Mouse (Mus musculus): ENCODE results near the gene Pate1. TPM values are rescaled to one million over a fixed set of nuclear protein-coding genes. Genes with fewer than 3 reads are reported as not detected.

Gene Pate1
- polyA plus RNA-seq (2014; fragmentation: Nextera tagmentation; extraction: Ambion mirVana), result not detected in 2 replicates

GRCm38 (mm10) chr9:35687013-35687412 is at the start of gene Pate1:
Gene Pate1, minus strand, starts transcription at chr9:35687390.
- 41% methylated on average over 1 of the region's 1 CpGs for WGBS
- ATAC-seq (replicated peaks; ENCODE audit: low FRiP score, low TSS enrichment, low read depth), result no peak
- no peak within 1 kb of the TSS for H3K9ac ChIP-seq (ENCODE audit: low read length)
- no peaks in the 10 kb centered on the region for H3K4me1 ChIP-seq (replicated peaks; ENCODE audit: control insufficient read depth, insufficient read depth, low read length)
- DNase-seq (ENCODE audit: low spot score), result no peak
- H3K27ac ChIP-seq (ENCODE audit: low read depth), result no peak within 1 kb of the TSS
- no peaks in the 10 kb centered on the region for H3K9me3 ChIP-seq (ENCODE audit: control insufficient read depth, low read length)
- no peaks in the 10 kb centered on the region for H3K27me3 ChIP-seq (replicated peaks; ENCODE audit: control insufficient read depth, insufficient read depth, low read length)
- H3K4me2 ChIP-seq (ENCODE audit: low read length), result no peak within 1 kb of the TSS
- no peaks in the 10 kb centered on the region for H3K36me3 ChIP-seq (ENCODE audit: control insufficient read depth, insufficient read depth, low read length)
- no peak within 1 kb of the TSS for H3K4me3 ChIP-seq (ENCODE audit: low read depth, low read length)

DNA sequence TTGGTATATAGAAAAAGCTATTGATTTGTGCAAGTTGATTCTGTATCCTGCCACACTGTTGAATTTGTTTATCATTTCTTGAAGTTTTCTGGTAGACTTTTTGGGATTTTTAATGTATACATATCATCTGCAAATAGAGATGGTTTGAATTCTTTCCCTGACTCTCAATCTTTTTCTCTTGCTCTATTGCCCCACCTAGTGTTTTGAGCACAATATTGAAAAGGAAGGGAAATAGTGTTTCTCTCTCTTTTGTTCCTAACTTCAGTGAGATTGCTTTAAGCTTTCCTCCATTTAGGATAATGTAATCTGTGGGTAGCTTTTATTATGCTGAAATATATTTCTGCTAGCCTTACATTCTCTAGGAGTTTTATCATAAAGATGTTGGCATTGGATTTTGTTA is 20.1 kb upstream of the Pate1 start:
- Histone ChIP-seq H3K4me3 (ENCODE audit: low read depth, low read length) (no peak overlapping the region), H3K27me3 (replicated peaks; ENCODE audit: control insufficient read depth, insufficient read depth, low read length) (no peaks in the 10 kb centered on the region), H3K9ac (ENCODE audit: low read length) (no peak overlapping the region), H3K9me3 (ENCODE audit: control insufficient read depth, low read length) (no peaks in the 10 kb centered on the region), H3K4me2 (ENCODE audit: low read length) (no peak overlapping the region), H3K27ac (ENCODE audit: low read depth) (no peak overlapping the region), H3K36me3 (ENCODE audit: control insufficient read depth, insufficient read depth, low read length) (no peaks in the 10 kb centered on the region), H3K4me1 (replicated peaks; ENCODE audit: control insufficient read depth, insufficient read depth, low read length) (no peaks in the 10 kb centered on the region)
- ATAC-seq (replicated peaks; ENCODE audit: low FRiP score, low TSS enrichment, low read depth), result no peak
- no peak for DNase-seq (ENCODE audit: low spot score)

GRCm38 (mm10) chr9:35691924-35692323 is 4.7 kb upstream of the Pate1 start:
- Histone ChIP-seq H3K36me3 (ENCODE audit: control insufficient read depth, insufficient read depth, low read length) (no peaks in the 10 kb centered on the region), H3K27ac (ENCODE audit: low read depth) (no peak overlapping the region), H3K4me1 (replicated peaks; ENCODE audit: control insufficient read depth, insufficient read depth, low read length) (no peaks in the 10 kb centered on the region), H3K9me3 (ENCODE audit: control insufficient read depth, low read length) (no peaks in the 10 kb centered on the region), H3K4me2 (ENCODE audit: low read length) (no peak overlapping the region), H3K4me3 (ENCODE audit: low read depth, low read length) (no peak overlapping the region), H3K27me3 (replicated peaks; ENCODE audit: control insufficient read depth, insufficient read depth, low read length) (no peaks in the 10 kb centered on the region), H3K9ac (ENCODE audit: low read length) (no peak overlapping the region)
- no peak for DNase-seq (ENCODE audit: low spot score)
- no peak for ATAC-seq (replicated peaks; ENCODE audit: low FRiP score, low TSS enrichment, low read depth)

GRCm38 (mm10) chr9:35673557-35673956 is 13.6 kb downstream of the Pate1 start:
- ATAC-seq (replicated peaks; ENCODE audit: low FRiP score, low TSS enrichment, low read depth), result no peak
- 83% methylated on average over 2 of the region's 2 CpGs for WGBS

DNA sequence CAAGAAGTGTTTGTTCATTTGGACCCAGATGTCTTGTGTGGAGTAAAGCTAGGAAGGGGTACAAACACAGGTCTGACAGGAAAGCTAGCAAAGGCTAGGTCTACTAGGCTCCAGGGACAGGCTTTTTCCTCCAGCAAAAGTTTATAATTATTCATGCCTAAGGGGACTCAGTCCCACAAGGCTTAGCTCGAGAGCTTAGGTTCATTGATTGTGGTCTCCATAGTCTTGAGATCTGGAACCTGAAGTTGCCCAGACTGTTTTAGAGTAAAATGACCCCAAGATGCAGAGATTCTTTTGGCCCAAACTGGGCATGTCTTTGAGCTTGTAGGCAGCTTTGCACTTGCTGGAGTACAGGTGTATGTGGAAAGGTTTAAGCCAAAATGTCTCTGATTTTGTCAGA is 39.1 kb downstream of the Pate1 start, which contains the start of gene Pate3:
Gene Pate3 (minus strand): TSS at position 101 of the 400 bp plus-strand sequence.
- Histone ChIP-seq H3K9ac (ENCODE audit: low read length) (no peak within 1 kb of the TSS), H3K4me3 (ENCODE audit: low read depth, low read length) (no peak within 1 kb of the TSS), H3K4me1 (replicated peaks; ENCODE audit: control insufficient read depth, insufficient read depth, low read length) (no peaks in the 10 kb centered on the region), H3K9me3 (ENCODE audit: control insufficient read depth, low read length) (no peaks in the 10 kb centered on the region), H3K27ac (ENCODE audit: low read depth) (no peak within 1 kb of the TSS), H3K27me3 (replicated peaks; ENCODE audit: control insufficient read depth, insufficient read depth, low read length) (no peaks in the 10 kb centered on the region), H3K4me2 (ENCODE audit: low read length) (no peak within 1 kb of the TSS), H3K36me3 (ENCODE audit: control insufficient read depth, insufficient read depth, low read length) (no peaks in the 10 kb centered on the region)
- WGBS, result 83% methylated on average over 1 of the region's 1 CpGs
- ATAC-seq (replicated peaks; ENCODE audit: low FRiP score, low TSS enrichment, low read depth) (no peak), DNase-seq (ENCODE audit: low spot score) (no peak)

More at GRCm38 (mm10) chr9:35673557-35673956, 13.6 kb downstream of the Pate1 start:
- H3K36me3 ChIP-seq (ENCODE audit: control insufficient read depth, insufficient read depth, low read length), result no peaks in the 10 kb centered on the region
- no peaks in the 10 kb centered on the region for H3K4me1 ChIP-seq (replicated peaks; ENCODE audit: control insufficient read depth, insufficient read depth, low read length)
- H3K4me3 ChIP-seq (ENCODE audit: low read depth, low read length), result no peak overlapping the region
- H3K9me3 ChIP-seq (ENCODE audit: control insufficient read depth, low read length), result no peaks in the 10 kb centered on the region
- no peaks in the 10 kb centered on the region for H3K27me3 ChIP-seq (replicated peaks; ENCODE audit: control insufficient read depth, insufficient read depth, low read length)
- H3K9ac ChIP-seq (ENCODE audit: low read length), result no peak overlapping the region
- no peak overlapping the region for H3K27ac ChIP-seq (ENCODE audit: low read depth)
- H3K4me2 ChIP-seq (ENCODE audit: low read length), result no peak overlapping the region
- no peak for DNase-seq (ENCODE audit: low spot score)

Other genes starting within 250 kb of the Pate1 start
- gene Gm1113, start 169.1 kb downstream of the Pate1 start, polyA plus RNA-seq (2014; fragmentation: Nextera tagmentation; extraction: Ambion mirVana), result not detected in 2 replicates
- gene Ddx25, start 128.9 kb downstream of the Pate1 start, polyA plus RNA-seq (2014; fragmentation: Nextera tagmentation; extraction: Ambion mirVana), result 2.1 and 3.1 TPM in 2 replicates
- gene Pus3, start 128.8 kb downstream of the Pate1 start, polyA plus RNA-seq (2014; fragmentation: Nextera tagmentation; extraction: Ambion mirVana), result 21.7 and 23.9 TPM in 2 replicates
- gene Pate2, start 117.1 kb downstream of the Pate1 start, polyA plus RNA-seq (2014; fragmentation: Nextera tagmentation; extraction: Ambion mirVana), result 0.31 and 0.43 TPM in 2 replicates
- gene Hyls1, start 117.0 kb downstream of the Pate1 start, polyA plus RNA-seq (2014; fragmentation: Nextera tagmentation; extraction: Ambion mirVana), result 14.4 and 14.6 TPM in 2 replicates
- not detected in 2 replicates for gene Pate4, start 75.4 kb downstream of the Pate1 start, polyA plus RNA-seq (2014; fragmentation: Nextera tagmentation; extraction: Ambion mirVana)
- gene Pate3, start 39.2 kb downstream of the Pate1 start, polyA plus RNA-seq (2014; fragmentation: Nextera tagmentation; extraction: Ambion mirVana), result 0.14 TPM in 1 of 2 replicates, not detected in the other
- not detected in 2 replicates for gene Gm17677, start 53.7 kb upstream of the Pate1 start, polyA plus RNA-seq (2014; fragmentation: Nextera tagmentation; extraction: Ambion mirVana)
- not detected in 2 replicates for gene Gm17727, start 90.7 kb upstream of the Pate1 start, polyA plus RNA-seq (2014; fragmentation: Nextera tagmentation; extraction: Ambion mirVana)
- gene Gm27235, start 102.7 kb upstream of the Pate1 start, polyA plus RNA-seq (2014; fragmentation: Nextera tagmentation; extraction: Ambion mirVana), result not detected in 2 replicates
- not detected in 2 replicates for gene D730048I06Rik, start 102.7 kb upstream of the Pate1 start, polyA plus RNA-seq (2014; fragmentation: Nextera tagmentation; extraction: Ambion mirVana)
- not detected in 2 replicates for gene 9230110F15Rik, start 156.8 kb upstream of the Pate1 start, polyA plus RNA-seq (2014; fragmentation: Nextera tagmentation; extraction: Ambion mirVana)
- not detected in 2 replicates for gene 9230113P08Rik, start 221.0 kb upstream of the Pate1 start, polyA plus RNA-seq (2014; fragmentation: Nextera tagmentation; extraction: Ambion mirVana)

All from intestine, embryonic 14.5 days (tissue).